Mouse (Mus musculus): ENCODE results near the gene Hipk3. TPM values are rescaled to one million over a fixed set of nuclear protein-coding genes. Genes with fewer than 3 reads are reported as not detected.

The Hipk3 gene
- polyA plus RNA-seq, 1 experiment from 2014 or later, result 7.6 TPM

- Histone ChIP-seq H3K36me3 (no peaks in the 10 kb centered on the region), H3K9ac (no peak overlapping the region), H3K27me3 (no peaks in the 10 kb centered on the region), H3K4me1 (replicated peaks) (peaks cover 5% of the 10 kb centered on the region), H3K4me3 (no peak overlapping the region), H3K27ac (replicated peaks) (no peak overlapping the region), H3K4me2 (no peak overlapping the region), H3K9me3 (no peaks in the 10 kb centered on the region)
- no peak for ATAC-seq (ENCODE audit: low read depth)
- WGBS, result 87% methylated on average over 9 of the region's 9 CpGs
Observed at GRCm38 (mm10) chr2:104466908-104467616, 27.2 kb downstream of the Hipk3 start.

GRCm38 (mm10) chr2:104465639-104466430, 28.4 kb downstream of the Hipk3 start:
- H3K27me3 ChIP-seq, result no peaks in the 10 kb centered on the region
- no peaks in the 10 kb centered on the region for H3K36me3 ChIP-seq
- no peak overlapping the region for H3K4me2 ChIP-seq
- no peak overlapping the region for H3K27ac ChIP-seq (replicated peaks)
- no peak overlapping the region for H3K4me3 ChIP-seq
- H3K4me1 ChIP-seq (replicated peaks), result peaks cover 4% of the 10 kb centered on the region; the same call in 1 of the 2 replicates
- no peak for ATAC-seq (ENCODE audit: low read depth)
- H3K9me3 ChIP-seq, result no peaks in the 10 kb centered on the region
- no peak overlapping the region for H3K9ac ChIP-seq
- 95% methylated on average over 8 of the region's 8 CpGs for WGBS

- H3K4me1 ChIP-seq (replicated peaks), result peaks cover 7% of the 10 kb centered on the region; the same call in 1 of the 2 replicates
- H3K9me3 ChIP-seq, result no peaks in the 10 kb centered on the region
- no peak overlapping the region for H3K4me2 ChIP-seq
- no peak for ATAC-seq (ENCODE audit: low read depth)
- no peak overlapping the region for H3K27ac ChIP-seq (replicated peaks)
- 69% methylated on average over 3 of the region's 3 CpGs for WGBS
- H3K9ac ChIP-seq, result no peak overlapping the region
- no peaks in the 10 kb centered on the region for H3K27me3 ChIP-seq
- H3K4me3 ChIP-seq, result no peak overlapping the region
- no peaks in the 10 kb centered on the region for H3K36me3 ChIP-seq
Observed at GRCm38 (mm10) chr2:104460021-104460420, 34.2 kb downstream of the Hipk3 start.

- no peak overlapping the region for H3K9ac ChIP-seq
- H3K27me3 ChIP-seq, result no peaks in the 10 kb centered on the region
- no peak overlapping the region for H3K4me2 ChIP-seq
- no peaks in the 10 kb centered on the region for H3K36me3 ChIP-seq
- H3K9me3 ChIP-seq, result no peaks in the 10 kb centered on the region
- H3K4me3 ChIP-seq, result no peak overlapping the region
- H3K4me1 ChIP-seq (replicated peaks), result peaks cover 7% of the 10 kb centered on the region; the same call in 1 of the 2 replicates
- ATAC-seq (ENCODE audit: low read depth), result no peak
- 92% methylated on average over 8 of the region's 8 CpGs for WGBS
- no peak overlapping the region for H3K27ac ChIP-seq (replicated peaks)
Observed at GRCm38 (mm10) chr2:104458569-104459332, 35.5 kb downstream of the Hipk3 start.

GRCm38 (mm10) chr2:104457106-104457505, 37.1 kb downstream of the Hipk3 start:
- peaks cover 7% of the 10 kb centered on the region; the same call in 1 of the 2 replicates for H3K4me1 ChIP-seq (replicated peaks)
- ATAC-seq (ENCODE audit: low read depth), result no peak
- H3K27me3 ChIP-seq, result no peaks in the 10 kb centered on the region
- H3K36me3 ChIP-seq, result no peaks in the 10 kb centered on the region
- H3K4me2 ChIP-seq, result no peak overlapping the region
- H3K4me3 ChIP-seq, result no peak overlapping the region
- no peaks in the 10 kb centered on the region for H3K9me3 ChIP-seq
- no peak overlapping the region for H3K27ac ChIP-seq (replicated peaks)
- WGBS, result 89% methylated on average over 3 of the region's 3 CpGs
- no peak overlapping the region for H3K9ac ChIP-seq

- Histone ChIP-seq H3K9me3 (no peaks in the 10 kb centered on the region), H3K36me3 (no peaks in the 10 kb centered on the region)
Observed at GRCm38 (mm10) chr2:104450685-104451084, 43.6 kb downstream of the Hipk3 start.

GRCm38 (mm10) chr2:104449191-104449590, 45.1 kb downstream of the Hipk3 start:
- no peaks in the 10 kb centered on the region for H3K27me3 ChIP-seq
- no peaks in the 10 kb centered on the region for H3K9me3 ChIP-seq
- no peak for ATAC-seq (ENCODE audit: low read depth)
- no peak overlapping the region for H3K4me3 ChIP-seq
- H3K27ac ChIP-seq (replicated peaks), result no peak overlapping the region
- no peak overlapping the region for H3K9ac ChIP-seq
- H3K4me1 ChIP-seq (replicated peaks), result no peaks in the 10 kb centered on the region
- H3K4me2 ChIP-seq, result no peak overlapping the region
- 93% methylated on average over 1 of the region's 1 CpGs for WGBS
- no peaks in the 10 kb centered on the region for H3K36me3 ChIP-seq

More at GRCm38 (mm10) chr2:104450685-104451084, 43.6 kb downstream of the Hipk3 start:
- Histone ChIP-seq H3K4me1 (replicated peaks) (no peaks in the 10 kb centered on the region), H3K9ac (no peak overlapping the region), H3K4me2 (no peak overlapping the region), H3K4me3 (no peak overlapping the region), H3K27ac (replicated peaks) (no peak overlapping the region), H3K27me3 (no peaks in the 10 kb centered on the region)
- WGBS, result 80% methylated on average over 3 of the region's 3 CpGs
- ATAC-seq (ENCODE audit: low read depth), result no peak

GRCm38 (mm10) chr2:104448201-104448600, 46.0 kb downstream of the Hipk3 start:
- H3K27ac ChIP-seq (replicated peaks), result no peak overlapping the region
- no peak overlapping the region for H3K4me2 ChIP-seq
- no peaks in the 10 kb centered on the region for H3K27me3 ChIP-seq
- no peaks in the 10 kb centered on the region for H3K36me3 ChIP-seq
- no peak overlapping the region for H3K9ac ChIP-seq
- WGBS, result 77% methylated on average over 4 of the region's 4 CpGs
- H3K4me3 ChIP-seq, result no peak overlapping the region
- H3K9me3 ChIP-seq, result no peaks in the 10 kb centered on the region
- no peaks in the 10 kb centered on the region for H3K4me1 ChIP-seq (replicated peaks)
- ATAC-seq (ENCODE audit: low read depth), result no peak

- H3K27me3 ChIP-seq, result no peaks in the 10 kb centered on the region
- no peak overlapping the region for H3K4me2 ChIP-seq
- H3K9me3 ChIP-seq, result no peaks in the 10 kb centered on the region
- no peak overlapping the region for H3K4me3 ChIP-seq
- ATAC-seq (ENCODE audit: low read depth), result no peak
- 0 out of 2 replicates have a peak, but pooled peaks cover 7% of the 10 kb centered on the region for H3K36me3 ChIP-seq
- WGBS, result 63% methylated on average over 1 of the region's 1 CpGs
- no peak overlapping the region for H3K27ac ChIP-seq (replicated peaks)
- no peaks in the 10 kb centered on the region for H3K4me1 ChIP-seq (replicated peaks)
- H3K9ac ChIP-seq, result no peak overlapping the region
Observed at GRCm38 (mm10) chr2:104446016-104446415, 48.2 kb downstream of the Hipk3 start.

- Histone ChIP-seq H3K36me3 (peaks cover 15% of the 10 kb centered on the region; the same call in 1 of the 2 replicates), H3K27ac (replicated peaks) (no peak overlapping the region), H3K9me3 (no peaks in the 10 kb centered on the region), H3K4me2 (no peak overlapping the region), H3K27me3 (no peaks in the 10 kb centered on the region), H3K9ac (no peak overlapping the region), H3K4me1 (replicated peaks) (no peaks in the 10 kb centered on the region), H3K4me3 (no peak overlapping the region)
- 35% methylated on average over 2 of the region's 2 CpGs for WGBS
- ATAC-seq (ENCODE audit: low read depth), result peak; percentile 69; the same call in 1 of the 2 replicates
Observed at GRCm38 (mm10) chr2:104444776-104445175, 49.5 kb downstream of the Hipk3 start.

- WGBS, result 72% methylated on average over 4 of the region's 4 CpGs
- Histone ChIP-seq H3K4me3 (no peak overlapping the region), H3K36me3 (peaks cover 28% of the 10 kb centered on the region), H3K27me3 (no peaks in the 10 kb centered on the region), H3K9me3 (no peaks in the 10 kb centered on the region), H3K27ac (replicated peaks) (no peak overlapping the region), H3K4me2 (no peak overlapping the region), H3K9ac (no peak overlapping the region), H3K4me1 (replicated peaks) (no peaks in the 10 kb centered on the region)
- no peak for ATAC-seq (ENCODE audit: low read depth)
Observed at GRCm38 (mm10) chr2:104442341-104442740, 51.9 kb downstream of the Hipk3 start.

- H3K27me3 ChIP-seq, result no peaks in the 10 kb centered on the region
- H3K4me1 ChIP-seq (replicated peaks), result no peaks in the 10 kb centered on the region
- H3K9ac ChIP-seq, result no peak overlapping the region
- H3K9me3 ChIP-seq, result no peaks in the 10 kb centered on the region
- 94% methylated on average over 3 of the region's 3 CpGs for WGBS
- no peak overlapping the region for H3K4me2 ChIP-seq
- H3K4me3 ChIP-seq, result no peak overlapping the region
- no peak for ATAC-seq (ENCODE audit: low read depth)
- peaks cover 69% of the 10 kb centered on the region for H3K36me3 ChIP-seq
- no peak overlapping the region for H3K27ac ChIP-seq (replicated peaks)
Observed at GRCm38 (mm10) chr2:104436226-104436625, 58.0 kb downstream of the Hipk3 start.

Data from neural tube, embryonic 13.5 days (tissue).